Comparison of ENCODE assay signal across 8 mouse cellular contexts in genomic region chr17:47140969-47141842, GRCm38 (mm10).
A peak's percentile ranks its signal among the peaks of the same experiment; 100 is the strongest.
DNase-seq lines count a peak whose midpoint lies in the region; ATAC-seq and TF ChIP-seq lines count a peak whose summit lies in the region.

No protein-coding gene starts in this region.

- peak; percentile 40 for DNase-seq in cerebellum, adult 11-12 months
- no peak for DNase-seq in cerebellum, adult 11 months
- DNase-seq in cerebellum, postnatal 36 days: peak; percentile 19 to 31
- peak; percentile 17 to 20 for DNase-seq in gastrocnemius, adult 8-10 months (ENCODE audit: low spot score in 2 of 2)
- DNase-seq in left cerebral cortex, postnatal 25 days (ENCODE audit: low spot score in 2 of 2): peak; percentile 82 to 91
- DNase-seq in midbrain, embryonic 10.5 days (ENCODE audit: low spot score): peak; percentile 83

- intact Hi-C loops in left cerebral cortex, postnatal 25 days (cut with DNase I): loop anchor here (1.0 to 5.0 kb wide), 7 partner anchors 10 to 191 kb away; no protein-coding TSS in a partner anchor

- peak; percentile 40; the same call in 1 of the 2 replicates for TF ChIP-seq POLR2A in small intestine, adult 2 months (IDR thresholded peaks at IDR 0.05; ENCODE audit: low read depth, low read length)

- H3K36me3 ChIP-seq in midbrain, embryonic 10.5 days: peaks cover 12% of the 10 kb centered on the region; the same call in 1 of the 2 replicates
- no peaks in the 10 kb centered on the region for H3K36me3 ChIP-seq in small intestine, adult 2 months (ENCODE audit: control insufficient read depth, insufficient read depth, low read length)

- peak overlapping the region; percentile 98 for H3K27ac ChIP-seq in midbrain, embryonic 10.5 days (replicated peaks)
- H3K27ac ChIP-seq in small intestine, adult 2 months (ENCODE audit: insufficient read depth, low read depth, low read length): peak overlapping the region; percentile 21; the same call in 1 of the 2 replicates

- H3K4me3 ChIP-seq in midbrain, embryonic 10.5 days: peak overlapping the region; percentile 83
- H3K4me3 ChIP-seq in small intestine, adult 2 months (ENCODE audit: low read depth, low read length): peak overlapping the region; percentile 78

- no peak for TF ChIP-seq CTCF in small intestine, adult 2 months (IDR thresholded peaks at IDR 0.05; ENCODE audit: extremely low read depth, insufficient read length, insufficient replicate concordance, low read depth, low read length)

- 1% methylated on average over 35 of the region's 35 CpGs for WGBS in midbrain, embryonic 10.5 days
- 3% methylated on average over 35 of the region's 35 CpGs for WGBS in small intestine, adult 2 months

- no peaks in the 10 kb centered on the region for H3K9me3 ChIP-seq in midbrain, embryonic 10.5 days (replicated peaks)

- peaks cover 42% of the 10 kb centered on the region for H3K4me1 ChIP-seq in midbrain, embryonic 10.5 days
- peaks cover 17% of the 10 kb centered on the region for H3K4me1 ChIP-seq in small intestine, adult 2 months (ENCODE audit: control insufficient read depth, insufficient read depth, insufficient read length, low read length)

- peak; percentile 55 for ATAC-seq in inflammation-experienced regulatory T-cells, adult 6 months

- H3K27me3 ChIP-seq in midbrain, embryonic 10.5 days (ENCODE audit: low read depth, poor library complexity, severe bottlenecking): peaks cover 12% of the 10 kb centered on the region; the same call in 1 of the 2 replicates
- H3K27me3 ChIP-seq in small intestine, adult 2 months (ENCODE audit: control insufficient read depth, insufficient read depth, low read length): peaks cover 18% of the 10 kb centered on the region
